Mouse (Mus musculus): ENCODE results near the gene Rps18. TPM values are rescaled to one million over a fixed set of nuclear protein-coding genes. Genes with fewer than 3 reads are reported as not detected.
A peak's percentile ranks its signal among the peaks of the same experiment; 100 is the strongest.
"Not testable (repeated sequence)": the region's sequence is repeated elsewhere in the genome, so short reads cannot be mapped to it uniquely, and the experiment has no call there.

Gene Rps18
- total RNA-seq, 2 experiments from 2014 or later, result 325 to 332 TPM

- intact Hi-C loops (cut with DNase I), result loop anchor here (2.0 kb wide), 1 partner anchor 1297 kb away; no protein-coding TSS in a partner anchor
Measured at GRCm38 (mm10) chr17:33973572-33973971, 17.8 kb upstream of the Rps18 start.

DNA sequence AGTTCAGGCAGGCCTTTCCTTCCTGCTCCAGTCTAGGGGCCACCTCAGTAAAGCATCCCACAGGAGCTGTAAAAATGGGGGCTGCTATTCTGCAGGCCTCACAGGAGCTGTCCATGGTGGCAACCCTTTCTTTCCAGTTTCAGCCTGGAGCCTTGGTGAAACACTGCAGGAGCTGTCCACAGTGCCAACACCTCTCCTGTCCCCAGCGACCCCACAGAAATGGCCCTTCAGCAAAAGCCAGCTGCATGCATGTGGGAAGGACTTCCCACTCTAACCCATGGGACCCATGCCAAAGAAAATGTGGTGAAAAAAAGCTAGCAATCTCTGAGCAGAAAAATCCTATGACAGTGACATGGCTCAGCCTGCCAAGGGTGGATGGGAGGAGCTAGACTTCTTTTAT lies 16.9 kb upstream of the Rps18 start:
- no peak for DNase-seq (ENCODE audit: low spot score in 2 of 2)
- intact Hi-C loops (cut with DNase I), result loop anchor here (2.0 kb wide), 1 partner anchor 1298 kb away; no protein-coding TSS in a partner anchor

More at GRCm38 (mm10) chr17:33973572-33973971, 17.8 kb upstream of the Rps18 start:
- no peak for DNase-seq (ENCODE audit: low spot score in 2 of 2)

DNA sequence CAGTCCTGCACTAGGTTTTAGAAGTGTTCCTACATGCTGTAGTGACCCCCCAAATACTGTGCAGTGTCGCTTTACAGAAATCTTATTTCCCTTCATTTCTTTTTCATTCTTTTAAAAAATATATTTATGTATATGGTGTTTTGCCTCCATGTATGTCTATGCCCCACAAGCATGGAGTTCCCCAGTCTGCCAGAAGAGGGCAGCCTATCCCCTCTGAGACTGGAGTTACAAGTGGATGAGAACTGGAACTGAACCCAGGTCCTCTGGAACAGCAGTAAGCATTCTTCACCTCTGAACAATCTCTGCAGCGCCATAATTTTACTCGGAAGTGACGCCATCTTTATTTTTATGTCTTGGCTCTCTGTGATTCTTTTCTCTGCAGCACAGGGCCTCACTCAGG lies 13.6 kb upstream of the Rps18 start:
- intact Hi-C loops (cut with DNase I), result no loop called here
- DNase-seq (ENCODE audit: low spot score in 2 of 2), result no peak

- DNase-seq (ENCODE audit: low spot score in 2 of 2), result no peak
Measured at GRCm38 (mm10) chr17:33968927-33969326, 13.1 kb upstream of the Rps18 start.

DNA sequence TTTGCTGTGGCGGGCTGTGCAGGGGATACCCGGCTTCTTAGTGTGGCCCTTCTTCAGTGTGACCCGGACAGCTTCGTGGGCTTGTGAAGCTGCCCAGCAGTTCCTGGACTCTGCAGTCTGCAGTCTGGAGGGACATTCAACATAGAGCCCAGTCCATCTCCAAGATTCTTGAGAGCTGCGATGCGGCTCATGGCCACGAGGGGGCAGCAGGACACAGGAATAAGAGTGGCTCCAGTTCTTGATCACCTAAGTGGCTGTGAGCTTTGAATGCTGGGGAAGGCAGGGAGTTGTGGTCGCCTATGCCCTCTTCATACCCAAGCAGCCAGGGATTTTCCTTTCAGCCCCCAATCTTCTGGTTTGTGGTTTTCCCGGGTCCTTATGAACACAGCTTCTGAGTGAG lies 12.7 kb upstream of the Rps18 start:
- peak; percentile 77 to 85 for DNase-seq (ENCODE audit: low spot score in 2 of 2)
- intact Hi-C loops (cut with DNase I), result no loop called here

More at GRCm38 (mm10) chr17:33968927-33969326, 13.1 kb upstream of the Rps18 start:
- intact Hi-C loops (cut with DNase I), result no loop called here

DNA sequence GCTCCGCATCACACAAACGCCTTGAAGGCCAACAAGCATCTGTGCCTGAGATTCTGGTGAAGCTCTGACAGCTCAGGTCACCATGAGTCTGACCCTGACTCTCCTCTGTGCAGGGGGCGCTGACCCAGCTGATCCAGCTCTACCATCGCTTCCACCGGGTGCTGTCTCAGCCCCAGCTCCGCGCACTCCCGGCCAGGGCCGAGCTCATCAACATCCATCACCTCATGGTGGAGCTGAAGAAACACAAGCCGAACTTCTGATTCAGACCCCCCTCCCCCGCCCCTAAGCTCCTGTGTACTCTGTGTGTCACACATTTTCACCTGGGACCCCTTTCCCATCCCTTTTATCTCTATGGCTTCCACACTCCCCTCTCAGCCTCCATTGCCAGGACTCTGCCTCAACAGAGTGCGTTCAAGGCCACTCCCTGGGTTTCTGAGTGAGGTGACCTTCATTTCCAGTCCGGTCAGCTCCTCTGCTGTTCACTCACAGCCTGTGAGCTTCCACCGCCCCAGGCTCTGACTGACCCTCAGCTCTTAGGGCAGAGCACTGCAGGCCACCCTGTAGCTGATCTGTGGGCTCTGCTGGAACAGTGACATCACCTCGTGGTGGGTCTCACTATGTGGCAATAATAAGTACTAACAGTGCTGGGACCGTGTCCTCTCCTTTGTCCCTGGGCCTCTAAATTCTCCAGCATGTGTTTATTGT lies 10.2 kb upstream of the Rps18 start:
- intact Hi-C loops (cut with DNase I), result loop anchor here (1.0 kb wide), 1 partner anchor 1336 kb away; no protein-coding TSS in a partner anchor
- peak in 1 of 2 experiments; percentile 3 for DNase-seq (ENCODE audit: low spot score in 2 of 2)

DNA sequence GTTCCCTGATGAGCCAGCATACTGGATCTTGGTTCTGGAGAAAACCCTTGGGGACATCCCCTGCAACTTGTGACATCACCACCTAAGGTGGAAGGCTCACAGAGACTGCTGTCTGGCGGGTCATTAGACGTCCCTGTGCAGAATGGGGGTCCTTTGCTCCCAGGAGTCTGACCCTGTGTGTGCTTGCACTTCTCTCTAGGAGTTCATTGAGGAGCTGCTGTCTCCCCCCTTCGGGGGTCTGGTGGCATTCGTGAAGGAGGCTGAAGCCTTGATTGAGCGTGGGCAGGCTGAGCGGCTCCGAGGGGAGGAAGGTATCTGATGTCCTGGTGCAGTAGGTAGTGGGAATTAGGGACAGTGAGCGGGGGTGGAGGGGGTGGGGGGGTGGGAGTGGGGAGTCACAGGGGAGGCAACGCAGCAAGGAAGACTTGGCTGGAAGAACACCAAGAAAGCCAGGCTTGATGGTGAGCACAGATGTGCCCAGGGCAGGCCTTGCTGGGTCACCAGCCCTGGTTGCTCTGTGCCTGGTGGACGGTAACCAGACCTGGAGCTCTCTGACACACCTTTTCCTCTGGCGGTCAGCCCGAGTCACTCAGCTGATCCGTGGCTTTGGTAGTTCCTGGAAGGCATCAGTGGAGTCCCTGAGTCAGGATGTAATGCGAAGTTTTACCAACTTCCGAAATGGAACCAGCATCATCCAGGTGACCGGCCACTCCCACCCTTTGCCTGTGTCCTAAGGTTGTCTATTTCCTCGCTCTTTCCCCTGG lies 9.5 kb upstream of the Rps18 start:
- intact Hi-C loops (cut with DNase I), result no loop called here
- DNase-seq (ENCODE audit: low spot score in 2 of 2), result peak in 1 of 2 experiments; percentile 3

- intact Hi-C loops (cut with DNase I), result no loop called here
- DNase-seq (ENCODE audit: low spot score in 2 of 2), result peak in 1 of 2 experiments; percentile 2
Measured at GRCm38 (mm10) chr17:33962876-33963275, 7.1 kb upstream of the Rps18 start.

GRCm38 (mm10) chr17:33959948-33960347 lies 4.1 kb upstream of the Rps18 start:
- intact Hi-C loops (cut with DNase I), result loop anchor here (2.0 to 5.0 kb wide), 2 partner anchors 62 to 1319 kb away; partner anchors contain the start of gene Ring1
- DNase-seq (ENCODE audit: low spot score in 2 of 2), result no peak

GRCm38 (mm10) chr17:33959135-33959534 lies 3.3 kb upstream of the Rps18 start:
- intact Hi-C loops (cut with DNase I), result loop anchor here (5.0 kb wide), 1 partner anchor 63 kb away; the partner anchor contains the start of gene Ring1
- peak in 1 of 2 experiments; percentile 12 for DNase-seq (ENCODE audit: low spot score in 2 of 2)

DNA sequence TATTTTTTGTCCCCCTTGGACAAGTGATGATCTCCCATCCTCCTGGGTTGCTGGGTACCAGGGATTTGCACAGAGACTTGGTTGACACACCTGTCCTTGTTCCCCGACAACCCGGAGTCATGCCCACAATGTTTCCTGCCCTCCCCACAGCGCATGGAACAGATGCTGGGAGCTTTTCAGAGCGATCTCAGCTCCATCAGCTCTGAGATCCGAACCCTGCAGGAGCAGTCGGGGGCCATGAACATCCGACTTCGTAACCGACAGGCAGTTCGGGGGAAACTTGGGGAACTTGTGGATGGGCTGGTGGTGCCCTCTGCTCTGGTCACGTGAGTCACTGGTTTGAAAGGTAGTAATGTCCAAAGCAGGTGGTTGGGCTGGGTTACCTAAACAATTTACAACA lies 2.6 kb upstream of the Rps18 start:
- DNase-seq (ENCODE audit: low spot score in 2 of 2), result peak in 1 of 2 experiments; percentile 2
- intact Hi-C loops (cut with DNase I), result loop anchor here (5.0 kb wide), 1 partner anchor 64 kb away; the partner anchor contains the start of gene Ring1

DNA sequence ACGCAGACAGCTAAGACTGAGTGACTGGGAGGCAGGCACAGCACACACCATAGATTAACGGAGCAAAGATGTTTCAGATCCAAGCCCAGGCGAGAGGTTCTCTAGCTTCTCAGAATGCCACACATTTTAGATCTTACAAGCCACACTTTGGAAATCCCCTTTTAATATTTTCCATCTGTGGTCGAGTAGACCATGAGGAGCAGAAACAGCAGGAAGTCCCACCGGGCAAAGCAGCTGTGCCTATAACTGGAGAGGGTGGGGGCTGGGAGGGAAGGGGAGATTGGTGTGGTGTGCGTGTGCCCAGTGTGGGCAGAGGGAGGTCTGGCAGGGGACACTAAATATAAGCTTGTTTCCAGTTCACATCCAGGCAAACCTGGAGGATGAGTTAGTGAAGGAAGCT lies 1.7 kb upstream of the Rps18 start:
- DNase-seq (ENCODE audit: low spot score in 2 of 2), result no peak
- intact Hi-C loops (cut with DNase I), result loop anchor here (5.0 kb wide), 1 partner anchor 65 kb away; the partner anchor contains the start of gene Ring1

DNA sequence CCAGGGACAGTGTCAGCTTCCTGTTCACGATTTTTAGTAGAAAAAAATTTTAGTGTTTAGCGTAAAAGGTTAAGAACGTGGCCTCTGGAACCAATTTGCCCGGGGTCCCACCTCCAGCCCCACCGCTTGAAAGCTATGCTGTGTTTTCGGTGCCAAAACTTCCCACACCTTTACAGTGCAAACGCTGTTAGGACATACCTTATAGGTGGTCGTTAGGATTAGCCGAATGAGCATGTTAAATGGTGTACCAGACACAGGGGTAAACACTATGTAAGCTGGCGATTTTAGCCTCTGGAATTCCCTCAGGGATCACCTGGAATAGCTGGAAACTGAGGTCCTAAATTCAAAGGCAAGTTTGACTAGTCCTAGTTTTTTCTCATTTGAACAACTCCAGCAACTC lies 535 bp upstream of the Rps18 start:
- intact Hi-C loops (cut with DNase I), result loop anchor here (5.0 kb wide), 1 partner anchor 66 kb away; the partner anchor contains the start of gene Ring1
- no peak for DNase-seq (ENCODE audit: low spot score in 2 of 2)

- intact Hi-C loops (cut with DNase I), result loop anchor here (5.0 kb wide), 1 partner anchor 67 kb away; the partner anchor contains the start of gene Ring1
- DNase-seq (ENCODE audit: low spot score in 2 of 2), result no peak
Measured at GRCm38 (mm10) chr17:33954646-33955554, 901 bp downstream of the Rps18 start.

DNA sequence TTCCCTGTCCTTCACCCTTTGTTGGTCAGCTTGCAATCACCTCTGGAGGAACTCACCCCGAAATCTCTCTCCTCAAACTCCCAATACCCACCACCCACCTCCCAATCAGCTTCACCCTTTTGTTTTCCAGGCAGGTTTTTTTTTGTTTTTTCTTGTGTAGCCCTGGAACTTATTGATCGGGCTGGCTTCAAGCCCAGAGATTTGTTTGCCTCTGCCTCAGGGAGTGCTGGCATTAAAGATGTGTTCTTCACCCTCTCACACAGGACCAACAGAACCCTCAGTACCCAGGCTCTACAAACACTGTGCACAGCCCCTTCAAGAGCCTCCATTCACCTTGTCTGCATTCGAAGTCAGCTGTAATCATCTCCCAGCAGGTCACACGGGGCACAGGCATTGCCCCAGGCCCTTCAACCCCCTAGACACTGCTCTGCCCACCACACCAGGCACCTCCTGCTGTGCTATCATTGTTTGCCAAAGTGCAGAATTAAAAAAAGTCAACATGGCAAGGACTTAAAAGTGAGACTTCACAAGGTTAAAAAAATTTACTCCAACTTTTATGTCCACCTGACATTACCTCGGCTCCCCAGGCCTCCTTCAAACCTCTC lies 1.7 kb downstream of the Rps18 start:
- intact Hi-C loops (cut with DNase I), result no loop called here
- no peak for DNase-seq (ENCODE audit: low spot score in 2 of 2)

DNA sequence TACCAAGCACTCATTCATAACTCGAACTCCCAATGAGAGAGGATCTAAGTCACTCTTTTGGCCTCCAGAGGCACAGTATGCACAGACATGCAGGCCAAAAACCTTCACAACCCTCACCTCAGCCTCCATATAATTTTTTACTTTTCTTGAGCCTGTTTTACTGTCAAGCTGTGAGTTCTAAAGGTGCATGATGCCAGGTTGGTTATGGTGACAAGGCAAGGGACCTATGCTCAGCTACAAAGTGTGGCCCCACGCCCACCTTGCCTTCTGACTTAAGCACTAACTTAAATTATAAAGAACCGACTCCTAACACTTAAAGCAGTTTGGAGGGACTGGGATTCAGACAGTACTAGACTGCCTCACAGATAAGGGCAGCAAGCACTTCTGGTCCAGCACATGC lies 2.5 kb downstream of the Rps18 start:
- no peak for DNase-seq (ENCODE audit: low spot score in 2 of 2)
- intact Hi-C loops (cut with DNase I), result no loop called here

- DNase-seq (ENCODE audit: low spot score in 2 of 2), result no peak
- intact Hi-C loops (cut with DNase I), result no loop called here
Measured at GRCm38 (mm10) chr17:33952879-33953278, 2.9 kb downstream of the Rps18 start.

GRCm38 (mm10) chr17:33952015-33952414 lies 3.8 kb downstream of the Rps18 start:
- intact Hi-C loops (cut with DNase I); DNase-seq (ENCODE audit: low spot score in 2 of 2): not testable (repeated sequence)

Data from left cerebral cortex, postnatal 14 days (tissue).